Mouse (Mus musculus) thymus, adult 2 months (tissue): ENCODE results near the gene Pnkp. TPM values are rescaled to one million over a fixed set of nuclear protein-coding genes. Genes with fewer than 3 reads are reported as not detected.

Experiments used
- DNase-seq: peaks from one replicate; pipeline ENCODE4 v3.0.0; 2021
- H3K27ac ChIP-seq: fragments of 200-500 bp; 2 replicates; pipeline ENCODE4 v1.5.1; 2012; ENCODE audit warnings: low read length, control low read depth; ENCODE audit not compliant: control insufficient read depth, insufficient read depth
- H3K27me3 ChIP-seq: fragments of 200-500 bp; 2 replicates; pipeline ENCODE4 v1.6.1; 2012; ENCODE audit warnings: mild to moderate bottlenecking, low read length, moderate library complexity, mixed read lengths; ENCODE audit not compliant: control insufficient read depth, insufficient read depth
- H3K36me3 ChIP-seq: fragments of 200-500 bp; 2 replicates; pipeline ENCODE4 v1.6.1; 2012; ENCODE audit warnings: mild to moderate bottlenecking, low read length, moderate library complexity; ENCODE audit not compliant: control insufficient read depth, insufficient read depth
- H3K4me1 ChIP-seq: fragments of 200-500 bp; replicated peaks from 2 replicates; pipeline ENCODE4 v1.6.1; 2012; ENCODE audit warnings: low read length; ENCODE audit not compliant: control insufficient read depth, insufficient read depth
- H3K4me3 ChIP-seq: fragments of 200-500 bp; 2 replicates; pipeline ENCODE4 v1.5.1; 2012; ENCODE audit warnings: mild to moderate bottlenecking, low read length, control low read depth, moderate library complexity; ENCODE audit not compliant: control insufficient read depth, insufficient read depth
- CTCF ChIP-seq: fragments of 200-500 bp; IDR thresholded peaks from 2 replicates; pipeline ENCODE4 v1.5.1; 2012; ENCODE audit warnings: mild to moderate bottlenecking, control low read depth, low read length, moderate library complexity, borderline replicate concordance; ENCODE audit not compliant: control insufficient read depth, poor library complexity, insufficient read depth; ENCODE audit errors: extremely low read depth
- POLR2A ChIP-seq: fragments of 200-500 bp; IDR thresholded peaks from 2 replicates; pipeline ENCODE4 v1.6.1; 2012; ENCODE audit warnings: mild to moderate bottlenecking, low read length, control low read depth, moderate library complexity; ENCODE audit not compliant: control insufficient read depth, poor library complexity, insufficient read depth; ENCODE audit errors: extremely low read depth
- WGBS: fragments of 180-500 bp; shearing (Covaris S2); methylation state at CpG from one replicate; pipeline ENCODE4 v1.1.7; 2018; 5-methylcytosine and 5-hydroxymethylcytosine counted together
- polyA plus RNA-seq: library from polyadenylated mRNA; depleted of rRNA; stranded (reverse); fragments of >200 nt; gene quantifications from 2 replicates; pipeline ENCODE4 v1.2.3, GENCODE M21; 2012

Pnkp gene
- polyA plus RNA-seq, 1 experiment = 135 TPM

DNA sequence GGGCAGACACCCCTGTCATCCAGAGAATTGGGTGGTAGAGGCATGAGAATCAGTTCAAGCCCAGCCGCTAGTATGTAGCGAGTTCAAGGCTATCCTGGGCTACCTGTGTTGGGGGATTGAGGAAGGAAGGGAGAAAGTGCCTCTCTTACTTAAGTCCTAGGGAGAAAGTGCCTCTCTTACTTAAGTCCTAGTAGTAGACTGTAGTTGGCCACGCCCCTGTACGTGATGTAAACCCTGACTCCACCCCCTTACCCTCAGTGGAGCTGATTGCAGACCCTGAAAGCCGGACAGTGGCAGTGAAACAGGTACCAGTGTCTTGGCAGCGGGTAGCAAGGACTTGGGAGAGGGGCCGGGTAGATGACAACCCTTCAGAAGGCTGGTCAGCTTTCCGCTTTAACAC, 966 bp downstream of the Pnkp start:
- Histone ChIP-seq H3K27ac (no peak overlapping the region), H3K4me3 (0 out of 2 replicates have a peak overlapping the region, but pooled peaks have one; percentile 88), H3K36me3 (peaks cover 8% of the 10 kb centered on the region; the same call in 1 of the 2 replicates), H3K27me3 (no peaks in the 10 kb centered on the region), H3K4me1 (peaks cover 34% of the 10 kb centered on the region)
- no peak for TF ChIP-seq CTCF
- no peak for TF ChIP-seq POLR2A
- no peak for DNase-seq
- 37% methylated on average over 8 of the region's 8 CpGs for WGBS

DNA sequence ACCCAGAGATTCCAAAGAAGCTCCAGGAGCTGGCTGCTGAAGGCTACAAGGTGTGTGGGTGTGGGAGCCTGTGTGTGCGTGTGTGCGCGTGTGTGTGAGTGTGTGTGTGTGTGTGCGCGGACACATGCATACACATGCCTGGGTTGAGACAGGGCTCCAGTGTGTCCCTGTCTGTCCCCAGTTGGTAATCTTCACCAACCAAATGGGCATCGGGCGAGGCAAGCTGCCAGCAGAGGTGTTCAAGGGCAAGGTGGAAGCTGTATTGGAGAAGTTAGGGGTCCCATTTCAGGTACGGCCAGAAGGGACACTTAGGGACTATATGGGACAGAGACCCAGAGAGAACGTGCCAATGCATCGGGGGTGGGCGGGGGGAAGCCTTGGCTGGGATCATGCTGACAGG, 3.0 kb downstream of the Pnkp start:
- no peak for TF ChIP-seq POLR2A
- no peak for TF ChIP-seq CTCF
- H3K27me3 ChIP-seq = no peaks in the 10 kb centered on the region
- H3K27ac ChIP-seq = no peak overlapping the region
- H3K36me3 ChIP-seq = peaks cover 27% of the 10 kb centered on the region
- DNase-seq = no peak
- peaks cover 26% of the 10 kb centered on the region for H3K4me1 ChIP-seq
- 93% methylated on average over 11 of the region's 11 CpGs for WGBS
- H3K4me3 ChIP-seq = no peak overlapping the region

- Histone ChIP-seq H3K36me3 (peaks cover 27% of the 10 kb centered on the region), H3K4me3 (no peak overlapping the region), H3K4me1 (peaks cover 17% of the 10 kb centered on the region), H3K27ac (no peak overlapping the region), H3K27me3 (no peaks in the 10 kb centered on the region)
- peak; percentile 67 for DNase-seq
- TF ChIP-seq POLR2A (no peak), CTCF (peak; percentile 77; the same call in 1 of the 2 replicates)
- WGBS = 74% methylated on average over 22 of the region's 22 CpGs
These were observed 3.9 kb downstream of the Pnkp start for GRCm38 (mm10) chr7:44860576-44861428.

GRCm38 (mm10) chr7:44861429-44861816, 4.5 kb downstream of the Pnkp start:
- H3K4me1 ChIP-seq = peaks cover 15% of the 10 kb centered on the region
- no peak for DNase-seq
- H3K36me3 ChIP-seq = peaks cover 27% of the 10 kb centered on the region
- no peak overlapping the region for H3K27ac ChIP-seq
- 93% methylated on average over 14 of the region's 14 CpGs for WGBS
- TF ChIP-seq CTCF = no peak
- TF ChIP-seq POLR2A = no peak
- no peak overlapping the region for H3K4me3 ChIP-seq
- no peaks in the 10 kb centered on the region for H3K27me3 ChIP-seq

GRCm38 (mm10) chr7:44862434-44862833, 5.5 kb downstream of the Pnkp start:
- Histone ChIP-seq H3K4me3 (no peak overlapping the region), H3K36me3 (peaks cover 27% of the 10 kb centered on the region), H3K4me1 (peaks cover 16% of the 10 kb centered on the region), H3K27ac (no peak overlapping the region), H3K27me3 (no peaks in the 10 kb centered on the region)
- 96% methylated on average over 8 of the region's 8 CpGs for WGBS
- TF ChIP-seq POLR2A (no peak), CTCF (no peak)
- DNase-seq = no peak

DNA sequence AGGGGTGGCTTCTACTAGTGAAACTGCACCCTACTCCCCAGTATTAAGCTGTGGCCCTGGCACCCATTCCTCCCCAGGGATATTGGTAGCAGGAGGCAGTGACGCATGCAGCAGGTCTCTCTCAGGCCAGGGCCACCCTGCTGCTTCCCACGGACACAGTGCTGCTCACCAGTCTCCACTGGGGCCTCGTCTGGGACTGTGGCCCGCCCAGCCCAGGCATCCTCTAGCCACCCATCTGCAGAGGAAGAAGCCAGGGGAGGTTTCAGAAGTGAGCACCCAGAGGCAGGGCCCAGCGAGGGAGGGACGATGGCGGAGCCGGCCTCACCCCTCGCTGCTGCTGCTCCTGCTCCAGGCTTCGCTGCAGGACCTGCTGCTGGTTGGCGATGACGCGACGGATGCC, 6.3 kb downstream of the Pnkp start:
- 95% methylated on average over 14 of the region's 14 CpGs for whole genome bisulfite sequencing
- TF ChIP-seq CTCF (no peak), POLR2A (no peak)
- Histone ChIP-seq H3K27ac (no peak overlapping the region), H3K27me3 (no peaks in the 10 kb centered on the region), H3K36me3 (peaks cover 27% of the 10 kb centered on the region), H3K4me1 (peaks cover 19% of the 10 kb centered on the region), H3K4me3 (no peak overlapping the region)
- DNase-seq = no peak

GRCm38 (mm10) chr7:44863982-44864494, 7.1 kb downstream of the Pnkp start:
- Histone ChIP-seq H3K36me3 (peaks cover 27% of the 10 kb centered on the region), H3K27ac (no peak overlapping the region)

More at GRCm38 (mm10) chr7:44863982-44864494, 7.1 kb downstream of the Pnkp start:
- DNase-seq = no peak
- no peaks in the 10 kb centered on the region for H3K27me3 ChIP-seq
- peaks cover 18% of the 10 kb centered on the region for H3K4me1 ChIP-seq
- WGBS = 95% methylated on average over 11 of the region's 11 CpGs
- TF ChIP-seq POLR2A = no peak
- TF ChIP-seq CTCF = no peak
- H3K4me3 ChIP-seq = no peak overlapping the region
